Mouse (Mus musculus) cerebellum, postnatal 4 days (tissue): ENCODE data around the gene Rfx7.
A peak's percentile ranks its signal among the peaks of the same experiment; 100 is the strongest.

Experiments
- DNase-seq, 2 experiments: peaks; one replicate each; pipeline ENCODE4 v3.0.0; 2022; ENCODE audit warnings: low spot score in 2 of 2, mixed read lengths in 1 of 2

The Rfx7 gene

DNA sequence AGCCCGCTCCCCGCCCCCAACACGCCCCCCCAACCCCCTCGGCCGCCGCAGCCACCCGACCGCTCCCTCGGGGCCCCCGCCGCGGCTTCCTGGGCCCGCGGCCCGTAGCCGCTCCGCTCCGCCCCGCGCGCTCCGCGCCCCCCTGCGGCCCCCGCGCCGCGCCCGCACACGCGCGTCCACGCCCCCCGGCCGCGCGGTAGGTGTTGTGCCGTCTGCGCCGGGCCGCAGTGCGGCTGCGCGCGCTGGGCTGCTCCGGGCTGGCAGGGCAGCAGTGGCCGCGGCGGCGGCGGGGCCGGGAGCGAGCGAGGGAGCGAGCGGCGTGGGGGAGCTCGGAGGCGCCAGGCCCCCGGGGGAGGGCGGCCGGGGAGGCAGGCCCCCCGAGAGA, at the start of gene Rfx7:
Rfx7 (plus strand) TSS at position 245 of the 385 bp plus-strand sequence.
- peak; percentile 57 to 78 for DNase-seq

GRCm38 (mm10) chr9:72488523-72488922, 43.5 kb upstream of the Rfx7 start:
- no peak for DNase-seq

- DNase-seq: no peak
Measured at GRCm38 (mm10) chr9:72489131-72489530, 42.9 kb upstream of the Rfx7 start.

DNA sequence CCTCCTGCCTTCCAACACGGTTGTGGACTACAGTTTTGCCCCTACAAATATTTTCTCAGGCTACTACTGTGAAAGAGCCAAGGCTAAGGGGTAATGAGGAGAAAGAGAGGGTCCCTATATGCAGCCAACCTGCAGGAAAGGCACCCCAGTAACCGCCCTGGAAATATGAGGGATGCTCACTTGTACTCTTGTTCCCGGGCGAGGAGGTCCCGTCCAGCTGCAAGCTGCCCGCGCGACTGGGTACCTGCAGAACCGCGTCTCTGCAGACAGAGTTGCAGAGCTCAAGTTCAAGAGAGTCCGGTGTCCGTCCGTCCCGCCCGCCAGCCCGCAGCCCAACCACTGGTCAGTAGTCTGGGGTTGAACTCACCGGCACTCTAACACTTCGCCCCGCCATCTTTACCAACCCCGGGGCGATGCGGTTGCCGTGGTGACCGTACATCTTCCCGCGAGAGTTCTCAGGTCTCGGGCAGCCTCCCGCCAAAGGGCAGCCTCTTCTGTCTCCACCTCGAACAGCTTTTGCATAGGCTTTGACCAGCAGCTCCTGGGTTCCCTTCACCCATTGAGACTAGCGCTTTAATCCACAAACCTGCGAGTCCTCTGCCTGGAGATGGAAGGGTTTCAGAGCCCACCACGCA, 40.4 kb upstream of the Rfx7 start:
- peak; percentile 83 to 90 for DNase-seq

GRCm38 (mm10) chr9:72492194-72492565, 39.9 kb upstream of the Rfx7 start, which contains the start of gene Tex9:
TSS of gene Tex9 (minus strand) at chr9:72492212.
- DNase-seq: no peak

DNA sequence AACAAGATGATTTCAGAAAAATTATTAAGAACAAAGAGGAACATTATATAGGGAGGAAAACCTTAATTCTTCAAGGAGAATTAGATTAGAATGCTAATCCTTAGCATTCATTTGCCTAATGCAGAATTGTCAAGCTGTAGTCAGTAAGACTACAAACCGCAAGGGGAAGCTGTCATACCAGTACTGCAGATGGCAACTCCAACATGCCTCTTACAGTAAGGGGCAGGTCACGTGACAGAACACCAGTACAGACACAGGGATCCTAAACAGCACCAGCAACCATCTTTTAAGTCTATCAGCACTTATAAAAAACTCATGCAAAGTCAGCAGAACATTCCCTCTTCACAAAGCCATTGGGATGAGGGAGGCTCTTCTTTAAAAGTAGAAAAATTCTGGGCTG, 38.6 kb upstream of the Rfx7 start:
- no peak for DNase-seq

DNA sequence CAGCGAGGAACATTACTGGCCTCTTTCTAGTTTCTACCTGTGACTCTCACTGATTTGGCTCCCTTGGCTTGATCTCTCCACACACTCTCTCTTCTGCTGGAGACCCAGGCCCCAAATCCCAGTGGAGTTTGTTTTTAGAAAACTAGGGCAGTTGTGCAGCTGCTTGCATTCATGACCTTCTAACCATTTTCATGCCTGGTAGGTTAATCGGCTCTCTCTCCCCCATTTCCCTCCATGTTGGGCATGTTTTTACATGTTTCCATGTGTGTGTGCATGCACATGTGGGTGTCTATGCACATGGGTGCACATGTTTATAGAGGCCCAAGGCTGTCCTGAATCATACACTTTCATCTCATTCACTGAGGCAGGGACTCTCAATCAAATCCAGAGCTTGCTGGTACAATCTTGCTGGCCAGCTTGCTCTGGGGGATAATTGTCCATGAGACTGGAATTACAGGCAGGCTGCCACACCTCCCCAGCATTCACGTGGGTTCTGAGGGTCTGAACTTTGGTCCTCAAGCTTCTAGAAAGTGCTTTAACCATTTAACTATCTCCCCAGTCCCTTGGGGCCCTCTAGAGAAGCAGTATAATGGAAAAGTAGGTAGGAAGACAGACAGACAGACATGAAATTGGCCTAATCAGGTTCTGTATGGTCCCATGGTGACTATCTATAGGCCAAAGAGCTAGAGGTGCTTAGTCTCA, 37.9 kb upstream of the Rfx7 start:
- DNase-seq: no peak

GRCm38 (mm10) chr9:72496691-72497090, 35.3 kb upstream of the Rfx7 start:
- no peak for DNase-seq

DNA sequence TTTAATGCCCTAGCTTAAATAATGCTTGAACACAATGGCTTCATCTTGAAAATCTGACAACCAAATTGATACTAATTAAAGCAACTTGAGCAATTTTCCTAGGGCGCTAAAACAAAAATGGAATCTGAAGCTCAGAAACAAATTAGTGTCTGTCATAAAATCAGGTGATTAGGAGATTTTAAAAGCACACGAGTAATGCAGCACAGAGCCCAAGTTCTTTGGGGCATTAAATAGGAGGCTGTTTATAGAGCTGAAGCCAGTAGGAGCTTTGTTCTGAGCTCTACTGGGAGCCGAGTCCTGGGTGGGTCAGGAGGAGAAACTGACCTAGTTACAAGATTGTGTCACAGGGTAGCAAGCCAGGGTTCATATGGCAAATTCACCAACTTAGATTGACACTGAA, 34.9 kb upstream of the Rfx7 start:
- no peak for DNase-seq

- peak in 1 of 2 experiments; percentile 9 for DNase-seq
Measured at GRCm38 (mm10) chr9:72512229-72512981, 19.6 kb upstream of the Rfx7 start.

- no peak for DNase-seq
Measured at GRCm38 (mm10) chr9:72515366-72515765, 16.7 kb upstream of the Rfx7 start.

DNA sequence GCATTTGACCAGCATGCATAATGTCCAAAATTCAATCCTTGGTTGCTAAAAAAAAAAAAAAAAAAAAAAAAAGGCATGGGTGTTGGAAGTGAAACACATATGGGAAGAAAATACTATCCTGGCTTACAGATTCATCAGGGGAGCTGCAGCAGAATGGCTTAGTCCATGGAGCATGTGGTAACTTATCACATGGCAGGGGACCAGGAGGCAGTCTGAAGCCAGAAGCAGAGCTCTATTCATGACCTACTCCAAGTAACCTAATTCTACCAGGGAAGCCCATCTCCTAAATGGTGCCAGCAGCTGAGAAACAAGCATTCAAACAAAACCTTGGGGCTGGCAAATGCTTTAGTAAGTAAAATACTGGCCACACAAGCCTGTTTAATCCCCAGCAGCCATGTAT, 12.8 kb upstream of the Rfx7 start:
- DNase-seq: no peak

DNA sequence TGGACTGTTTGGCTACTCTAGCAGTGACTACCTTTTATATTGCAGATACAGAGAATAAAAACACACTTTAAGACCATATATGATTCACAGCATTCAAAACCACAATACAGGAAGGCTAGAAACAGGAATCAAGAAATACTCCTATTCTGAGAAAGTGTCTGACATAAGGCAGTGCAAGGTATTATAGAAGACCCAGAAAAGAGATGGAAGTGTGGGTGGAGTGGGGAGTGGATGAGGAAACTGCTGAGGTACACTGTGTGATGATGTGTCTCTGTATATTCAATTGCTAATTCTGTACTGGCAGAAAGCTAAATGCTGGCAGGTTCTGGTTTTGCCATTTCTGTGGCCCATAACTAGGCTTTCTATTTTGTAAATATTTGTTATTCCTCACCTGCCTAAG, 11.2 kb upstream of the Rfx7 start:
- DNase-seq: no peak

DNA sequence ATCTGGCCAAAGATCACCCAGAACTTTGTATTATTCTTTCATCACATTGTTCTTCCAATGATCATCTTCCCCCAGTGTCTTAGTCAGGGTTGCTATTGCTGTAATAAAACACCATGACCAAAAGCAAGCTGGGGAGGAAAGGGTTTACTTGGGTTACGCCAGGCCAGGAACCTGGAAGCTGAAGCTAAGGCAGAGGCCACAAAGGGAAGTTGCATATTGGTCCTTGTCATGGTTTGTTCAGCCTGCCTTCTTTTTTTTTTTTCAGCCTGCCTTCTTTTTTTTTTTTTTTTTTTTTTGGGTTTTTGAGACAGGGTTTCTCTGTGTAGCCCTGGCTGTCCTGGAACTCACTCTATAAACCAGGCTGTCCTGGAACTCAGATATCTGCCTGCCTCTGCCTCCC, 5.9 kb upstream of the Rfx7 start:
- DNase-seq: no peak

GRCm38 (mm10) chr9:72530237-72530636, 1.8 kb upstream of the Rfx7 start:
- DNase-seq: peak; percentile 61 to 88

DNA sequence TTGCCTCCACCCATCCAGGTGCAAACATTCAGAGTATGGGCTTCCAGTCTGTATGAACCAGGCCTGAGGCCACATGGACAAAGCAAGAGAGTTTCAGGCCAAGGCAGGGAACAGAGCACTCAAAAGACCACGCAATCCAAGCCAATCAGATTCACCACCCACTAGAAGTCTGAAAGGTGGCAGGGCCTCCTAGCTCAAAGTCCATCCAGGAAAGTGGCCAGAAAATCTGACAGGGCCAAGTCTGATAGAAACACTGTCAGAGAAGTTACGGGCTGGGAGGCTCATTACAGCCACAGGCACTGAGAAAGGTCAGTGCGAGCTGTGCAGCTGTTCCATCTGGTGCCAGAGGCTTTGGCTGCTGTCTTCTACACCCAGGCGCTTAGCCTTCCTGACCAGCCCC, 1.2 kb upstream of the Rfx7 start:
- DNase-seq: no peak

DNA sequence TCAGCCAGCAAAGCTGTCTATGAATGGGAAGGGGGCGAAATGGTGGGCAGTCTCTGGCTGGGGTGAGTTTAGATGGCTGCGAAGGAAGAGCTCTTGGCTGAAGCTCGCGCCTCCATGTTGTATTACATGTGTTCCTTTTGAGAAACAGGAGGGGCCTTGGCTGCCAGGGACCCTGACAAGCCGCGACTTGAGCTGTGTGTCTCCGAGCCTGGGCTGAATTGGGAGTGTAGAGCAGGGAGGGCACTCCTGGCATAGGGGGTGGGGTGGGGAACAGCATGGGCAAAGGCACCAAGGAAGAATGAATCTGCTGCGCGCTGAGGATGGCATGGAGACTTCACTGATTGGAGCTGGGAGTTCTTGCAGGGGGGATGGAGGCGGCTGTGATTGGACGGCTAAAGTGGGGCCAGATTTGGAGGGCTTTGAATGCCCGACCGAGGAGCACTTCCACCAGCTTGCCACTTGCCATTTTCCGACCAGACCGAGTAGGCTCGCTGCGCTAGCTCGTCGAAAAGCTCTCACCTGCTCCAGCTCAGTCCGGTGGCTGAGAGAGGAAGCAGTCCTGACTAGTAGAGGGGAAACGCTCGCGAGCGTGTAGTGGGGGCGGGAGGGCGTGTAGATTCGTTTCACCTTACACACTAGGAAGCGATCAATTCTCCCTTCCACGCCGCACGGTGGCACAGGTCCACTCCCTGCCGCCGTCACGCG, 597 bp upstream of the Rfx7 start:
- peak; percentile 63 to 81 for DNase-seq

DNA sequence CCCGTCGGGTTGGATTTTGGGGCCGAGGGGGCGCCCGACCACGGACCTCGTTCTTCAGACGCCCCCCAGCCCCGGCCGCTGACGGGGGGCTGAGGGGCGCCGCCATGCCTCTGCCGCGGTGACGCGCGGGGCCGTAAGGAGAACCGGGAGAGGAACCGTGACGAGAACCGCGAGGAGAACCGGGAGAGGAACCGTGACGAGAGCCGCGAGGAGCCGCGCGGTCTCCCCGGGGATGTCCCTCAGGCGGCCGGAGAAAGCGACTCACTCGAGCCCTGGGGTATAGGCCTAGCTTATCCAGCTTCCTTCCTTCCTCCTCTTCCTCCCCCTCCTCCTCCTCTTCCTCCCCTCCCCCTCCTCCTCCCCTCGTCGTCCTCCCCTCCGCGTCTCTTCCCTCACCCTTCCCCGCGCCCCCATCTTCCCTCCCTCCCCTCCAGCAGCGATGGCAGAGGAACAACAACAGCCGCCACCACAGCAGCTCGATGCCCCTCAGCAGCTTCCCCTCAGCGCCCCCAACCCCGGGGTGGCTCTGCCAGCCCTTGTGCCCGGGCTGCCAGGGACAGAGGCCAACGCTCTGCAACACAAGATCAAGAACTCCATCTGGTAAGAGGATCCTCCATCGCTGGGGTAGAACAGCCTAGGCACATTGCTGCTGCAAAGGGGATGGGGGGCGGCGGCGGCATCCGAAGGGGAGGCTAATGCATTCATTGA, 495 bp downstream of the Rfx7 start:
- DNase-seq: peak; percentile 33 to 61

- no peak for DNase-seq
Measured at GRCm38 (mm10) chr9:72533089-72533415, 1.0 kb downstream of the Rfx7 start.

- no peak for DNase-seq
Measured at GRCm38 (mm10) chr9:72534985-72535384, 2.9 kb downstream of the Rfx7 start.

- DNase-seq: no peak
Measured at GRCm38 (mm10) chr9:72535394-72535793, 3.4 kb downstream of the Rfx7 start.

DNA sequence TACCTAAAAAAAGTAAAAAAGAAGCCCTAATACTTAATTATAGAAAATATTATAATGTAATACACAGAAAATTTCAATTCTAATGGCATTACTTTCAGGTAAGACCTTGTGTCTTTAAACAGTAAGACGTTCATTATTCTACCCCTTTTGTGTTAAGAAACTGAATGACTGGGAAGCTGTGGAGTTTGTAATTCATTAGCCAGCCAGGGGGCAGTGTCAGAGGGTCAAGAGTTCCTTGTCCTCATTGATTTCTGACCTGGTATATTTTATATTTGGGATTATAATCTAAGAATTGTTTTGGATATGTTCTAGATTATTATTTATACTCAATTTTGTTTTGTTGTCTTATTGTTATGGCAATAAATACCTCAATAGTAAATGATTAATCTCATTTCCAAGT, 5.0 kb downstream of the Rfx7 start:
- no peak for DNase-seq
